Mouse (Mus musculus): ENCODE results near the gene Bcor.

DNA sequence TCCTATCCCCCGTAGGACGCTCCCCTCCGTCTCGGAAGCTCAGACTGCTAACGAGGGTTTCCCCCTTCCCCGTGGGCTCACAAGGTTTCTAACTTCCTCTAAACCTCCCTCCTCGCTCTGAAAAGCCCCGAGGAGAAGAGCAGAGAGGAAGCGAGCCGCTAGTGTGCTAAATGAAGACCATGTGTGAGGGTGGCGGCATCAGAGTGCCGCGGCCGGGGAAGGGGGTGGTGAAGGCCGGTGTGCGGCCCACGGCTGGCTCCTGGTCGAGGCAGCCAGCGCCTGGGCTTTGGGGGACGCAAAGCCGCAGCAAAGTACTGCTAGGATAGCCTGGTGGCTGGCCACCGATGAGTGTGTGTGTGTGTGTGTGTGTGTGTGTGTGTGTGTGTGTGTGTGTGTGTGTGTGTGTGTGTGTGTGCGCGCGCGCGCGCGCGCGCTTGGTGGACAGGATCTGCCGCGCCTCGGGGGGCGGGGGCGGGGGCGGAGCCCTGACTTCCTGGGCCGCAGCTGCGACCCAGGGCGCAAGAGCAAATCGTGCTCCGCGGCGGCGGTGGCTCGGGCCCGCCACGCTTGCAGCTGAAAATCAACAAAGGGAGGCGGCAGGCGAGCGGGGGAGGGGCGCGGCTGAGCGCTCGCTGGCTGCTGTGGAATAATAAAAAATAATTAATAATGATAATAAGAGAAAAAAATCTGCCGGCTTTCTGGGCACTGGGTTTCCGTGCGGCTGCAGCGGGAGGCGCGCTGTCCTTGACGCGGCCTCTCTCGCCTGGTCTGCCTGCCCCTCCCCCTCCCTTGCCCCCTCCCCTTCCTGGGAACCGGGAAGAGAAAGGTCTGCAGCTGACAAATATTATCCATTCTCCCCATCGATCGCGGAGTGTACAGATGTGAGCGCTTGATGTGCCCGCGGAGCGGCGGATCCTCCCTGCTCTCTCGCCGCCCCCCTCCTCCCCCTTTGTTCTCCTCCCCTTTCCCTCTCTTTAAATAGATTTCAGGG, 24.7 kb downstream of the Bcor start:
- no peak for TF ChIP-seq CTCF (IDR thresholded peaks at IDR 0.05)
- TF ChIP-seq POLR2A (IDR thresholded peaks at IDR 0.05; ENCODE audit: insufficient read depth, low read depth, low read length): no peak

Data from heart, adult 2 months (tissue).